Mouse (Mus musculus) myocyte (in vitro differentiated cells): ENCODE measurements at regions not wholly inside any gene's neighbourhood (a gene's known extent, or its start where the extent isn't known, plus 50 kb on each side); places are given as distances from the start of the nearest gene placed in this dataset.

Source experiments
- H3K27me3 ChIP-seq: one replicate; pipeline ENCODE4 v1.6.1; 2011; ENCODE audit not compliant: control insufficient read depth, insufficient read depth, insufficient read length
- H3K36me3 ChIP-seq: one replicate; pipeline ENCODE4 v1.6.1; 2011; ENCODE audit not compliant: control insufficient read depth, insufficient read depth
- H3K4me2 ChIP-seq: one replicate; pipeline ENCODE4 v1.6.1; 2011; ENCODE audit warnings: low read depth, control low read depth
- H3K4me3 ChIP-seq: one replicate; pipeline ENCODE4 v1.5.1; 2011; ENCODE audit warnings: mild to moderate bottlenecking, control low read depth, moderate library complexity
- H3K79me2 ChIP-seq: one replicate; pipeline ENCODE4 v1.6.1; 2011; ENCODE audit not compliant: control insufficient read depth, insufficient read depth
- H3ac ChIP-seq: one replicate; pipeline ENCODE4 v1.6.1; 2011; ENCODE audit not compliant: control insufficient read depth, insufficient read length
- CEBPB ChIP-seq: IDR thresholded peaks from 2 replicates; pipeline ENCODE4 v1.6.1; 2011; ENCODE audit warnings: mild to moderate bottlenecking, moderate library complexity; ENCODE audit not compliant: poor library complexity, insufficient read depth, severe bottlenecking
- E2F4 ChIP-seq: IDR thresholded peaks from one replicate; pipeline ENCODE4 v1.6.1; 2011; ENCODE audit warnings: mild to moderate bottlenecking, control low read depth, moderate library complexity; ENCODE audit not compliant: insufficient read depth
- MAX ChIP-seq: IDR thresholded peaks from one replicate; pipeline ENCODE4 v1.6.1; 2011; ENCODE audit warnings: low read depth, mild to moderate bottlenecking, control low read depth
- MYOD1 ChIP-seq, 3 experiments: IDR thresholded peaks; one replicate each; pipeline ENCODE4 v1.6.1; 2011; ENCODE audit warnings: control low read depth in 2 of 3, low read depth in 2 of 3, mild to moderate bottlenecking in 2 of 3, moderate library complexity in 1 of 3; ENCODE audit not compliant: insufficient read length in 2 of 3, control insufficient read depth in 1 of 3
- MYOG ChIP-seq, 3 experiments: IDR thresholded peaks; one replicate each; pipeline ENCODE4 v1.6.1; 2011; ENCODE audit warnings: control low read depth in 2 of 3, low read depth in 2 of 3, mild to moderate bottlenecking in 2 of 3; ENCODE audit not compliant: insufficient read length in 2 of 3, control insufficient read depth in 1 of 3, insufficient read depth in 1 of 3
- POLR2A ChIP-seq: IDR thresholded peaks from one replicate; pipeline ENCODE4 v1.6.1; 2011; ENCODE audit warnings: low read depth, mild to moderate bottlenecking, control low read depth, moderate library complexity; ENCODE audit not compliant: insufficient read length
- POLR2AphosphoS2 ChIP-seq: IDR thresholded peaks from one replicate; pipeline ENCODE4 v1.6.1; 2011; ENCODE audit warnings: low read depth, control low read depth; ENCODE audit not compliant: insufficient read length
- REST ChIP-seq: IDR thresholded peaks from one replicate; pipeline ENCODE4 v1.6.1; 2011; ENCODE audit warnings: mild to moderate bottlenecking, control low read depth, moderate library complexity; ENCODE audit not compliant: insufficient read depth, insufficient read length
- SRF ChIP-seq: IDR thresholded peaks from one replicate; pipeline ENCODE4 v1.6.1; 2011; ENCODE audit warnings: low read depth; ENCODE audit not compliant: control insufficient read depth, insufficient read length
- TCF12 ChIP-seq: IDR thresholded peaks from one replicate; pipeline ENCODE4 v1.6.1; 2011; ENCODE audit warnings: mild to moderate bottlenecking, control low read depth; ENCODE audit not compliant: poor library complexity, insufficient read depth, severe bottlenecking
- TCF3 ChIP-seq: IDR thresholded peaks from one replicate; pipeline ENCODE4 v1.6.1; 2011; ENCODE audit warnings: low read depth, control low read depth; ENCODE audit not compliant: insufficient read length
- USF1 ChIP-seq: IDR thresholded peaks from one replicate; pipeline ENCODE4 v1.6.1; 2011; ENCODE audit warnings: low read depth, mild to moderate bottlenecking, control low read depth, moderate library complexity

DNA sequence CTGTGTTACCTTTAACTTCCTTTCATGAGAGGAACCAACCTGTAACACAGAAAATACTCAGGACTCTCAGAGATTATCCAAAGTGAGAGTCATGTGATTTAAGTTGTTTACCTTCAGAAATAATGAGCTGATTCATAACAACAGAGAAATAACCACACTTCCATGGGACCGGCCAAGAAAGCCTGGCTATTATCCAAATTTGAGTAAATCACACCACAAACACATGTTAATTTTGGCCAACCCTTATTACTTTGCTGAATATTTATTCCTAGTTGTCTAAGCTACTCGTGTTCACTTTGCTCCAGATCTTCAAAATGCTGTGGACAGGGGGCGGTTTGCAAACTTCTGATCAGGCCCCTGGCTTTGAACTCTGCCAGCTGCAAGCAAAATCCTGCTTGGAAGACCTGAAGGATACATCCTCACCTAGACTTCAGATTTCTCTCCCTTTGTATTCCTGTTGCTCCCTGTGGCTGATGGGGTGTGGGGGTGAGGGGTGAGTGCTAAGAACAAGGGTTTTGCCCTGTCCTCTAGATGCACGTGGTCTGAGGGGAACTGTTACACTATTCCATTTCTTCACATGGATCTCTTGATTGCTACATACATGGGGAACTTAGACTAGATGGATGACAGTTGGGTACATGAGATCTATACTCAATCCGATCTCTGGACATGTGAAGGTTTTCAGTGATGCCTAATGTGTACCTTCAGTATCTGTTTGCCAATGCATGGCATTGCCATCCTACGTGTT is 468.2 kb downstream of the Lmo4 start:
- Histone ChIP-seq H3ac (no peak overlapping the region), H3K4me3 (no peak overlapping the region), H3K27me3 (no peaks in the 10 kb centered on the region), H3K36me3 (no peaks in the 10 kb centered on the region), H3K4me2 (no peak overlapping the region), H3K79me2 (no peaks in the 10 kb centered on the region)
- TF ChIP-seq MAX (no peak), MYOG (IDR thresholded peaks at IDR 0.05; ENCODE audit: control insufficient read depth in 1 of 3, insufficient read depth in 1 of 3, insufficient read length in 2 of 3, low read depth in 2 of 3) (no peak), SRF (no peak), REST (no peak), TCF12 (no peak), USF1 (no peak)

DNA sequence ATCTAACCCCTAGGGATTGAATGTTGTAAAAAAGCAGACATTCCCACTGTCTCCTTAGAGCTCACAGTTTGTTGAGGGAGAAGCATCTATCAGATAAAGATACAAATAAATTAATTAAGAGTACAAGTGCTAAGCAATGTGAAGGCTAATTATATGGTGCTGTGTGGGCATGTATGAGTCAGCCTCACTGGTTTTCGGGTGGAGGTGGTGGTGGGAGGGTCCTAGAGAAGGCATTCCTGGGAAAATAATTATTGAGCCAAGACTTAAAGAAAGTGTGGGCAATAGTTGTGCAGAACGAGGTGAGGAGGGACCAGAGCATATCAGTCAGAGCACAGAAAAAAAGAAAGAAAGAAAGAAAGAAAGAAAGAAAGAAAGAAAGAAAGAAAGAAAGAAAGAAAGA is 470.2 kb downstream of the Lmo4 start:
- Histone ChIP-seq H3K27me3 (no peaks in the 10 kb centered on the region), H3ac (no peak overlapping the region), H3K4me2 (no peak overlapping the region), H3K79me2 (no peaks in the 10 kb centered on the region), H3K4me3 (no peak overlapping the region), H3K36me3 (no peaks in the 10 kb centered on the region)
- no peak for TF ChIP-seq SRF
- TF ChIP-seq MYOG (IDR thresholded peaks at IDR 0.05; ENCODE audit: control insufficient read depth in 1 of 3, insufficient read depth in 1 of 3, insufficient read length in 2 of 3, low read depth in 2 of 3) = no peak

GRCm38 (mm10) chr3:143732966-143733725 is 471.9 kb downstream of the Lmo4 start:
- TF ChIP-seq MAX = no peak
- no peak for TF ChIP-seq REST
- no peak for TF ChIP-seq POLR2AphosphoS2
- TF ChIP-seq POLR2A = no peak
- TF ChIP-seq TCF12 = no peak
- TF ChIP-seq USF1 = no peak
- Histone ChIP-seq H3K4me2 (no peak overlapping the region), H3K27me3 (no peaks in the 10 kb centered on the region), H3ac (no peak overlapping the region), H3K36me3 (no peaks in the 10 kb centered on the region), H3K79me2 (no peaks in the 10 kb centered on the region), H3K4me3 (no peak overlapping the region)

- Histone ChIP-seq H3ac (no peak overlapping the region), H3K27me3 (no peaks in the 10 kb centered on the region), H3K4me3 (no peak overlapping the region), H3K4me2 (no peak overlapping the region), H3K79me2 (no peaks in the 10 kb centered on the region), H3K36me3 (no peaks in the 10 kb centered on the region)
- TF ChIP-seq POLR2AphosphoS2 (no peak), MYOG (IDR thresholded peaks at IDR 0.05; ENCODE audit: control insufficient read depth in 1 of 3, insufficient read depth in 1 of 3, insufficient read length in 2 of 3, low read depth in 2 of 3) (no peak), MYOD1 (IDR thresholded peaks at IDR 0.05; ENCODE audit: control insufficient read depth in 1 of 3, insufficient read length in 2 of 3, low read depth in 2 of 3) (no peak), POLR2A (no peak)
Measured at GRCm38 (mm10) chr3:143729473-143730076, 475.4 kb downstream of the Lmo4 start.

- H3K4me2 ChIP-seq = no peak overlapping the region
- H3ac ChIP-seq = no peak overlapping the region
- H3K36me3 ChIP-seq = no peaks in the 10 kb centered on the region
- no peak overlapping the region for H3K4me3 ChIP-seq
- no peaks in the 10 kb centered on the region for H3K27me3 ChIP-seq
- TF ChIP-seq TCF3 = no peak
- TF ChIP-seq E2F4 = no peak
- TF ChIP-seq CEBPB = no peak
- no peak for TF ChIP-seq MAX
- TF ChIP-seq POLR2AphosphoS2 = no peak
- TF ChIP-seq TCF12 = no peak
- no peak for TF ChIP-seq USF1
- no peak for TF ChIP-seq REST
- TF ChIP-seq MYOD1 (IDR thresholded peaks at IDR 0.05; ENCODE audit: control insufficient read depth in 1 of 3, insufficient read length in 2 of 3, low read depth in 2 of 3) = no peak
- TF ChIP-seq POLR2A = no peak
- TF ChIP-seq MYOG (IDR thresholded peaks at IDR 0.05; ENCODE audit: control insufficient read depth in 1 of 3, insufficient read depth in 1 of 3, insufficient read length in 2 of 3, low read depth in 2 of 3) = no peak
- no peaks in the 10 kb centered on the region for H3K79me2 ChIP-seq
Measured at GRCm38 (mm10) chr3:143722571-143722970, 482.4 kb downstream of the Lmo4 start.
